Mouse (Mus musculus): ENCODE data around the gene Clrn2. TPM values are rescaled to one million over a fixed set of nuclear protein-coding genes. Genes with fewer than 3 reads are reported as not detected.

Clrn2 gene
- polyA plus RNA-seq, 1 experiment = not detected

GRCm38 (mm10) chr5:45512908-45513307 lies 59.4 kb downstream of the Clrn2 start:
- Histone ChIP-seq H3K27me3 (ENCODE audit: control insufficient read depth, insufficient read depth, low read length) (no peaks in the 10 kb centered on the region), H3K4me1 (ENCODE audit: control insufficient read depth, insufficient read depth, insufficient read length, low read length) (no peaks in the 10 kb centered on the region), H3K27ac (ENCODE audit: insufficient read depth, low read depth, low read length) (no peak overlapping the region), H3K4me3 (ENCODE audit: low read depth, low read length) (no peak overlapping the region), H3K36me3 (ENCODE audit: control insufficient read depth, insufficient read depth, low read length) (peaks cover 57% of the 10 kb centered on the region)
- TF ChIP-seq CTCF (IDR thresholded peaks at IDR 0.05; ENCODE audit: extremely low read depth, insufficient read length, insufficient replicate concordance, low read depth, low read length) = no peak
- TF ChIP-seq POLR2A (IDR thresholded peaks at IDR 0.05; ENCODE audit: low read depth, low read length) = no peak
- 89% methylated on average over 6 of the region's 6 CpGs for WGBS

GRCm38 (mm10) chr5:45513511-45513910 lies 60.0 kb downstream of the Clrn2 start:
- H3K4me3 ChIP-seq (ENCODE audit: low read depth, low read length) = no peak overlapping the region
- 92% methylated on average over 2 of the region's 2 CpGs for WGBS
- H3K4me1 ChIP-seq (ENCODE audit: control insufficient read depth, insufficient read depth, insufficient read length, low read length) = no peaks in the 10 kb centered on the region
- H3K36me3 ChIP-seq (ENCODE audit: control insufficient read depth, insufficient read depth, low read length) = peaks cover 53% of the 10 kb centered on the region
- H3K27me3 ChIP-seq (ENCODE audit: control insufficient read depth, insufficient read depth, low read length) = no peaks in the 10 kb centered on the region
- H3K27ac ChIP-seq (ENCODE audit: insufficient read depth, low read depth, low read length) = no peak overlapping the region
- no peak for TF ChIP-seq POLR2A (IDR thresholded peaks at IDR 0.05; ENCODE audit: low read depth, low read length)
- TF ChIP-seq CTCF (IDR thresholded peaks at IDR 0.05; ENCODE audit: extremely low read depth, insufficient read length, insufficient replicate concordance, low read depth, low read length) = no peak

Other genes with a start within 250 kb of the Clrn2 start
- gene Qdpr, start 3.5 kb upstream of the Clrn2 start, polyA plus RNA-seq (2012; rRNA removed) = 47.2 and 84.8 TPM in 2 replicates
- gene Lap3, start 39.6 kb downstream of the Clrn2 start, polyA plus RNA-seq (2012; rRNA removed) = 16.9 and 134 TPM in 2 replicates
- gene Med28, start 66.5 kb downstream of the Clrn2 start, polyA plus RNA-seq (2012; rRNA removed) = 39.5 and 81.3 TPM in 2 replicates
- 0.03 and 0.06 TPM in 2 replicates for gene Fam184b, start 185.9 kb downstream of the Clrn2 start, polyA plus RNA-seq (2012; rRNA removed)
- 0.11 and 0.35 TPM in 2 replicates for gene Ncapg, start 216.2 kb downstream of the Clrn2 start, polyA plus RNA-seq (2012; rRNA removed)